Mouse (Mus musculus) limb, embryonic 14.5 days (tissue): ENCODE measurements at regions not wholly inside any gene's neighbourhood (a gene's known extent, or its start where the extent isn't known, plus 50 kb on each side); places are given as distances from the start of the nearest gene placed in this dataset.

Experiments used
- ATAC-seq: fragments of 200-750 bp; cut with Nextera tagmentation; 2 replicates; pipeline ENCODE4 v1.8.0; 2017; ENCODE audit warnings: low read depth, moderate number of reproducible peaks, moderate TSS enrichment; ENCODE audit not compliant: low FRiP score
- DNase-seq: peaks from one replicate; pipeline ENCODE4 v3.0.0-alpha.2; 2015; ENCODE audit warnings: low spot score
- H3K27ac ChIP-seq: fragments of 300-500 bp; sonication (generic); replicated peaks from 2 replicates; pipeline ENCODE4 v1.5.1; 2014; ENCODE audit warnings: low read depth, mild to moderate bottlenecking, low read length, moderate library complexity, mixed read lengths
- H3K27me3 ChIP-seq: fragments of 300-500 bp; sonication (generic); 2 replicates; pipeline ENCODE4 v1.6.1; 2014; ENCODE audit warnings: low read length, mixed read lengths; ENCODE audit not compliant: control insufficient read depth, insufficient read depth
- H3K36me3 ChIP-seq: fragments of 300-500 bp; sonication (generic); 2 replicates; pipeline ENCODE4 v1.6.1; 2014; ENCODE audit warnings: mild to moderate bottlenecking, low read length, moderate library complexity, mixed read lengths; ENCODE audit not compliant: control insufficient read depth, insufficient read depth
- H3K4me1 ChIP-seq: fragments of 300-500 bp; sonication (generic); 2 replicates; pipeline ENCODE4 v1.6.1; 2014; ENCODE audit warnings: antibody characterized with exemption, low read length, mixed read lengths; ENCODE audit not compliant: control insufficient read depth, insufficient read depth
- H3K4me2 ChIP-seq: fragments of 300-500 bp; sonication (generic); replicated peaks from 2 replicates; pipeline ENCODE4 v1.6.1; 2014; ENCODE audit warnings: low read depth, mild to moderate bottlenecking, low read length, moderate library complexity; ENCODE audit not compliant: severe bottlenecking
- H3K4me3 ChIP-seq: fragments of 300-500 bp; sonication (generic); replicated peaks from 2 replicates; pipeline ENCODE4 v1.5.1; 2014; ENCODE audit warnings: low read length
- H3K9ac ChIP-seq: fragments of 300-500 bp; sonication (generic); 2 replicates; pipeline ENCODE4 v1.6.1; 2014; ENCODE audit warnings: mild to moderate bottlenecking, low read depth, low read length, moderate library complexity; ENCODE audit not compliant: severe bottlenecking
- H3K9me3 ChIP-seq: fragments of 300-500 bp; sonication (generic); 2 replicates; pipeline ENCODE4 v1.6.1; 2016; ENCODE audit warnings: low read length; ENCODE audit not compliant: control insufficient read depth
- POLR2A ChIP-seq: fragments of 200-500 bp; IDR thresholded peaks from 2 replicates; pipeline ENCODE4 v1.8.0; 2012; ENCODE audit warnings: inconsistent platforms, mild to moderate bottlenecking, moderate library complexity, borderline replicate concordance; ENCODE audit not compliant: insufficient read depth, insufficient read length; ENCODE audit errors: extremely low read depth
- WGBS: fragments of 180-500 bp; shearing (Covaris S2); extraction: QIAGEN DNeasy Blood & Tissue Kit; methylation state at CpG from one replicate; pipeline ENCODE4 v1.1.7; 2014; 5-methylcytosine and 5-hydroxymethylcytosine counted together

GRCm38 (mm10) chr1:193692991-193693390, 322.9 kb upstream of the Camk1g start:
- Histone ChIP-seq H3K27ac (no peak overlapping the region), H3K4me2 (no peak overlapping the region), H3K36me3 (no peaks in the 10 kb centered on the region), H3K4me1 (no peaks in the 10 kb centered on the region), H3K4me3 (no peak overlapping the region), H3K9me3 (no peaks in the 10 kb centered on the region), H3K27me3 (no peaks in the 10 kb centered on the region), H3K9ac (no peak overlapping the region)
- 44% methylated on average over 3 of the region's 3 CpGs for WGBS
- DNase-seq (no peak), ATAC-seq (no peak)
- no peak for TF ChIP-seq POLR2A

DNA sequence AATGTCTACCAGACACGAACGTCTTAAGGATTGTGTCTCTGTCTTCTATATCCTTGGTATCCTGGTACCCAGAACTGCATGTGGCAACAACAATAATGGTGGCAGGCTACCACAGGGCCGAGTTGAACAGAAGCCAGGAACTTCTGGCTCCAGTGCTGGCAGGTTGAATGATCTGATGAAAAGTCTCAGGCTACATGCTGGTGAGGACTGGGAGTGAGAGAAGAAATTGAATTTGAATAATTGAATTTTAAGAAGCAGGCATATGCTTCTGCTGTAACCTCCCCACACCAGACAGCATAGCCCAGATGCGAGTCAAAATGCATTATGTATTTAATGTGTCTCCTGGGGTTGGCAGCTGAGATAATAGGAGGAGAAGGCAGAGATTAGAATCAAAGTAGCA, 319.5 kb upstream of the Camk1g start:
- Histone ChIP-seq H3K4me3 (no peak overlapping the region), H3K4me1 (no peaks in the 10 kb centered on the region), H3K4me2 (no peak overlapping the region), H3K36me3 (no peaks in the 10 kb centered on the region), H3K27me3 (no peaks in the 10 kb centered on the region), H3K9ac (no peak overlapping the region), H3K27ac (no peak overlapping the region), H3K9me3 (no peaks in the 10 kb centered on the region)
- 72% methylated on average over 4 of the region's 4 CpGs for WGBS
- no peak for TF ChIP-seq POLR2A
- DNase-seq (no peak), ATAC-seq (no peak)

DNA sequence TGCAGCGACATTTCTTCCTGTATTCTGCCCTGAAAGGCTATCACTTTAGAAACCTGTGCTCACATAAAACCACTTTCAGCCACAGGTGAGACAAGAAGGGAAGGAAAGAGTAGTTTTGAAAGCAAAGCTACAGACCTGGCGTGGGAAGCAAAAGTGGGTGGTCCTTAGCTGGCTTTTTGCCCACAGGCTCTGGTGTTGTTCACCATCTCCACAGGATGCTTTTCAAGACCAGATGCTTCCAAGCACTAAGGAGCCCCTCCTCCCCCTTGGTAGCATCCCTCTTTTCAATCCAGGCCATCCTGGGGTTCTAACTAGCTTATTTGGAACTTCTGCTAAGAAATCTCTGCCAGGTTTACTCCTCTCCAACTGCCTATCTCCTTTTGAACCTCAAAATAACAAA, 312.8 kb upstream of the Camk1g start:
- TF ChIP-seq POLR2A = no peak
- Histone ChIP-seq H3K4me1 (no peaks in the 10 kb centered on the region), H3K9me3 (no peaks in the 10 kb centered on the region), H3K27ac (no peak overlapping the region), H3K36me3 (no peaks in the 10 kb centered on the region), H3K9ac (no peak overlapping the region), H3K4me2 (no peak overlapping the region), H3K4me3 (no peak overlapping the region), H3K27me3 (no peaks in the 10 kb centered on the region)
- DNase-seq (no peak), ATAC-seq (no peak)
- 41% methylated on average over 2 of the region's 2 CpGs for WGBS

DNA sequence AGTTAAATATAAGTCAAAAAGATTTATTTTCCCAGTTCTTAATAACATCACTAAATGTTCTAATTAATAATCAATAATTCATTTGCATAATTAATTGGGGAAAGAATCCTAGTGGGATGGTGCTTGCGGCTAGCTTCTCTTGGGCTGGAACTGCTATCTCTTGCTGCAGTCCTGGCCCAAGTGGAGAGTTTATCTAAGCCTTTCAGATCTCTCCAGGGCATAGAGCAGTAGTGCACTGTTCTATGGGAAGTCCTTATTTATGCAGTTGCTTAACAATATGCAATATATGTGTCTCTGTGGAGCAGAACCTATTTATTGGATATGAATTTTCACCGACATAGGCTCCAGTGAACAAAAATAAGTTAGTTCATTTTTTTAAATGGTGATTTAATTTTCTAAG, 308.4 kb upstream of the Camk1g start:
- Histone ChIP-seq H3K9ac (no peak overlapping the region), H3K27me3 (no peaks in the 10 kb centered on the region), H3K36me3 (no peaks in the 10 kb centered on the region), H3K4me1 (no peaks in the 10 kb centered on the region), H3K9me3 (no peaks in the 10 kb centered on the region), H3K4me3 (no peak overlapping the region), H3K27ac (no peak overlapping the region), H3K4me2 (no peak overlapping the region)
- DNase-seq (no peak), ATAC-seq (no peak)
- WGBS = 85% methylated on average over 2 of the region's 2 CpGs
- TF ChIP-seq POLR2A = no peak

- no peak overlapping the region for H3K9ac ChIP-seq
- WGBS = 35% methylated on average over 3 of the region's 3 CpGs
- no peaks in the 10 kb centered on the region for H3K27me3 ChIP-seq
- ATAC-seq (no peak), DNase-seq (peak; percentile 26)
- H3K4me3 ChIP-seq = no peak overlapping the region
- H3K9me3 ChIP-seq = no peaks in the 10 kb centered on the region
- no peak for TF ChIP-seq POLR2A
- H3K4me1 ChIP-seq = no peaks in the 10 kb centered on the region
- no peak overlapping the region for H3K4me2 ChIP-seq
- no peak overlapping the region for H3K27ac ChIP-seq
- no peaks in the 10 kb centered on the region for H3K36me3 ChIP-seq
Observed at GRCm38 (mm10) chr1:193673236-193673830, 303.2 kb upstream of the Camk1g start.

GRCm38 (mm10) chr1:193672681-193673080, 302.6 kb upstream of the Camk1g start:
- WGBS = 81% methylated on average over 3 of the region's 3 CpGs
- no peak overlapping the region for H3K9ac ChIP-seq
- H3K36me3 ChIP-seq = no peaks in the 10 kb centered on the region
- no peak for TF ChIP-seq POLR2A
- H3K4me1 ChIP-seq = no peaks in the 10 kb centered on the region
- DNase-seq = no peak
- ATAC-seq = no peak
- no peak overlapping the region for H3K27ac ChIP-seq
- H3K4me2 ChIP-seq = no peak overlapping the region
- H3K27me3 ChIP-seq = no peaks in the 10 kb centered on the region
- no peak overlapping the region for H3K4me3 ChIP-seq
- H3K9me3 ChIP-seq = no peaks in the 10 kb centered on the region
